Mouse (Mus musculus): ENCODE data around the gene Serac1.

DNA sequence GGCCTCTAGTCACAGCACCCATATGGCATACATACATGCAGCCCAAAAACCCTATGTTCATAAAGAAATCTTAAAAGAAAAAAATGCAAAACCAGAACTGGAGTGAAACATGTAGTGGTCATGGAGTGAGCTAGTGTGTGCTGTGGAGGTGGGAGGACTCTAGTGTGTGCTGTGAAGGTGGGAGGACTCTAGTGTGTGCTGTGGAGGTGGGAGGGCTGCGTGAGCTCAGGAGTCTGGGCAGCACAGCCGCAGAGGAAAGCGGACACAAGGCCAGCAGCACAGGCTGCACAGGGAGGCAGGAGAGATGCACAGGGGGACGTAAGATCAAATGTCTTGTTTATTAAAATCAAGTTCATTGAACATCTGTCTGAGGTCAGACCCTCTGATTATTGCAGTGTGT lies 44.2 kb upstream of the Serac1 start:
- TF ChIP-seq POLR2A (IDR thresholded peaks at IDR 0.05; ENCODE audit: low read depth, low read length), result no peak
- TF ChIP-seq CTCF (conservative IDR thresholded peaks at IDR 0.05; ENCODE audit: insufficient read depth, insufficient read length, low read depth, low read length), result no peak
